Mouse (Mus musculus): ENCODE data around the gene Hba-a1.
A peak's percentile ranks its signal among the peaks of the same experiment; 100 is the strongest.
"Not testable (repeated sequence)": the region's sequence is repeated elsewhere in the genome, so short reads cannot be mapped to it uniquely, and the experiment has no call there.

Gene Hba-a1

DNA sequence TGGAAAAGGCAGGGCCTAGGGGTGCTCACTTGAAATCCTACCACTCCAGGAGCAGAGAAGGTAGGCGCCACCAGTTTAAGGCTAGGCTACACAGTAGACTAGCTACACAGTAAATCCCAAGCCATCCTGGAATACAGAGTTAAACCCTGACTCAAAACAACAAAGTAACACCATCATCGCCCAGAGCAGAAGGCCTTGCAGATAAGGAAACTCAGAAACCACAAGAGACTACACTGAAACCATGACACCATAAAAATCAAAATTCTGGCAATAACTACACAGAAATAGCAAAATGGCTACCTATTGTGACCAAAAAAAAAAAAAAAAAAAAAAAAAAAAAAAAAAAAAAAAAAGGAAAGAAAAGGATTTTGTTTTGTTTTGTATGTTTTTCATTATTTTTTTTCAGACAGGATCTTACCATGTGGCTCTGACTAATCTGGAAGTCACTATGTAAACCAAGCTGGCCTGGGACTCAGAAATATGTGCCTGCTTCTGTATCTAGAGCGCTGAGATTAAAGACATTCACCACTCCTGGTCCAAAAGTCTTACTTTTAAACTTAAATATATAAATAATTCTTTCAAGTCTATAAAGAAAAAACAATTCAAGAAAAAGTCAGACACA is 18.1 kb upstream of the Hba-a1 start:
- DNase-seq: no peak

DNA sequence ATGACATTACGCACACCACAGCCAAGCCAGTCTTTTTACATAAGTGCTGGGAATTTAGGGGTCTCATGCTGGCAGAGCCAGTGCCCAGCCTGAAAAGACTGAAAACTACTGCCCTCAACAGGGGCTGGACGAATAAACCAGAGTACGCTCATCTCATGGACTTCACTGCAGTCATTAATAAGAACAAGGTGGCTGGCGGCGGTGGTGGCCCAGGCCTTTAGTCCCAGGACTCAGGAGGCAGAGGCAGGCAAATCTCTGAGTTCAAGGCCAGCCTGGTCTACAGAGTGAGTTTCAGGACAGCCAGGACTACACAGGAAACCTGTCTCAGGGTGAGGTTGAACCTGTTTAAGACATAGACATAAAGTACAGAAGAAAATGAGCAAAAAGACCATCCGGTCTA is 17.1 kb upstream of the Hba-a1 start:
- no peak for DNase-seq

DNA sequence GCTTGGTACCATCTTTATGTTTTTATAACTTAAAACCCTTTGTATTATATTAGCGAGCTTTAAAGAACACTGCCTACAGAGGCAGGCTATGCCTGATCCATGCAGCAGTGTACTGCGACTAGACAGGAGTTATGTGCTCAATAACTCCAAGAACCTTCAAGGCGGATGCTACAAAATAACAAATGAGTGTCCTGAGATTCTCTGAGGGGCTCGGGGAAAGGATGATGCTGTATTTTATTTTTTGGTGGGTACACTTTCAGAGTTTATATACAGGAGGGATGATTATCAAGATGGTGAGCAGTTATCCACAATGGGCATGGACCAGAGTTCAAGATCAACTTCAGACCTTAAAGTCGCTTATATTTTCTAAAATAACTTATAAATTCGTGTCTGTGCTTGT is 16.5 kb upstream of the Hba-a1 start:
- no peak for DNase-seq

DNA sequence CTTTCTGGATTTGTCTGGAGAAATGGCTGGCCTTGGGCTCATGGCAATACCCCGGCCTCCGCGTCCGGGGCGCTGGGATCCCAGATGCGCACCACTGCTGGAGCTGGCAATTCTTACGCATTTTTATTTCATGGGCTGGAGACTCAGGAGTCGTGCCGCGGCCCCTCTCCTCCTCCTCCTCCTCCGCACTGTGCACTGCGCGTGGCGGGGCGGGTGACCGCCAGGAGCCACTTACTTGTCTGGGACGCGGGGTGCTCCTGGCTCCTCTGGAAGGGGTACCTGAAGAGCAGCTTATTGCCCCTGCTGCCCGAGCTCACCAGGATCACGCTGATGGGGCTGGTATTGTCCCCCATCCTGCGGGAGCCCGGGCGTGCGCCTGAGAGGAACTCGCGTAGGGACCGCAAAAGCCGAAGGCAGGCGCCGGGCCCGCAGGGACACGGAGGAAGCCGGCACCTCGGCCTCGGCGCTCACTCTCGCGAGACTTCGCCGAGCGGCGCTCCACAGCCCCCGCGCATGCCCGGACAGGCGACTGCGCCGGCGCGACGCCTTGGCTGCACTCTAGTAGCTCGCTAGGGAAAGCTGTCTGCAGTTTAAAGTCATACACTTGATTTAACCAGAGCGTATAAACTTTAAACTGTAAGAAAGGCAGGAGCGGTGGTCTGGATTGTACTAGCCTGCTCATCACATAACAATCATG is 16.0 kb upstream of the Hba-a1 start, which contains the start of gene Nprl3:
Gene Nprl3, minus strand, starts transcription at position 520 of the 697 bp plus-strand sequence.
- peak; percentile 92 to 93 for DNase-seq

DNA sequence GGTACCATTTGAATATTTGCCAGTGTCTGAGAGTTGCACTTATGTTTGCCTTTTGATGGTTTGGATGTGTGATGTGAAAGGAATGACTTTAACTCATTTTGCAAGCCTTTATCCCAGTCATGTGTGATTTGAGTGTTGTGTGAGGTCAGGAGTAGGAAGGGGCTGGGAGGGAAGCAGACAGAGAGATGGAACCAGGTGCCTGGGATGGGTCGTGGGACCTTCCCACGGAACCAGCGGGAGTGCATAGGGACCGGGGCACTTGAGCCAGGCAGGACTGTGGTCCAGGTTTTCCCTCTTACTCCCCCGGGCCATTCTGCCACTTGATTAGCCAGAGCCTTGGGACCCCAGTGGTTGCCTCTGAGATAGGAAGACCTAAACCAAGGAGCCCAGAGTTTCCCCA is 15.3 kb upstream of the Hba-a1 start:
- peak in 1 of 2 experiments; percentile 14 for DNase-seq

DNA sequence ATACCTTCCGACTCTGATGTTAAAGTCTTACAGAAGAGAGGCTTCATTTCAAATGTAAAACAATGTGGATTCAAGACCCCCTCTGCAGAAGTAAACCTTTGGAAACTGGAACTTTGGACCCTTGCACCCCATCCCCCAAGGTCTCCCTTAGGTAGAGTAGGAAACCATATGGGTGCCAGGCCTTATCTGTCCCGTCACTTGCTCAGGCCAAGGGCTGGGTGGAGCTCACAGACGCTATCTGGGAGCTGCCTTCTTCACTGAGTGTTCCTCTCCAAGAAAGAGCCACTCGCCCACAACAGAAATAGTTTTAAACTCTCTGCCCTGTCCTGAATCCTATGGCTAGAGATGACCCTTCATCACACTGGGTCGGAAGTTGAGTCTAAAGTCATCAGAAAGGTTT is 14.4 kb upstream of the Hba-a1 start:
- no peak for DNase-seq

DNA sequence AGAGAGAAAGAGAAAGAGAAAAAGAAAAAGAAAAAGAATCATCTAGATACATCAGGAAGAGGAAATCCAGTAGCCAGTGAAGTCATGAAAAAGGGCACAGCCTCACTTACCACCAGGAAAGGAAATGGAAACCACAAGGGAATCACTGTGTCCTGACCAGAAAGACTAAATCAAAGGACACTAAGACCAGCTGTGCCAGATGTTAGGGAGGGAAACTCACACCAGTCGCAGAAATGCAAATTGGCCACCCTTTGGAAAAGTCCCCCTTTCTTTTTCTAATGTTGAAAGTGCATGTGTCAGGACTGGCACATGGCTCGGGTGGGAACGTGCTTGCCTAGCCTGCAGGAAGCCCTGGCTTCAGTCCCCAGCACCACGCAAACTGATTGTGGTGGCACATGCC is 12.1 kb upstream of the Hba-a1 start:
- DNase-seq: no peak

DNA sequence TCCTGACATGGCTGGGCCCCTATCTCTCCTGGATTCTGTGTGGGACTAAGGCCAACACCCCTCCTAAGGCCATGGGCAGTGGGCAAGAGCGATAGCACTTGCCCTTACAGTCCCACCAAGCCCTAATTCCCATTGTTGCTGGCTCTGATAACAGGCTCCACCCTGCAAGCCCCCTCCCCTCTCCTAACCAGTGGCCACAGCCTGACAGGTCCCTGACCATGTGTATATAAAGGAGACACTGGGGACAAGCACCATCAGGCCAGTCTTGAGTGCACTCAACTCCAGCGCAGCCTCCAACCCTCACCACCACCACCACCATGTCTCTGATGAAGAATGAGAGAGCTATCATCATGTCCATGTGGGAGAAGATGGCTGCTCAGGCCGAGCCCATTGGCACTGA is 7.0 kb upstream of the Hba-a1 start, which contains the start of gene Hba-x:
Gene Hba-x, plus strand, starts transcription at position 54 of the 400 bp plus-strand sequence.
- DNase-seq: no peak

DNA sequence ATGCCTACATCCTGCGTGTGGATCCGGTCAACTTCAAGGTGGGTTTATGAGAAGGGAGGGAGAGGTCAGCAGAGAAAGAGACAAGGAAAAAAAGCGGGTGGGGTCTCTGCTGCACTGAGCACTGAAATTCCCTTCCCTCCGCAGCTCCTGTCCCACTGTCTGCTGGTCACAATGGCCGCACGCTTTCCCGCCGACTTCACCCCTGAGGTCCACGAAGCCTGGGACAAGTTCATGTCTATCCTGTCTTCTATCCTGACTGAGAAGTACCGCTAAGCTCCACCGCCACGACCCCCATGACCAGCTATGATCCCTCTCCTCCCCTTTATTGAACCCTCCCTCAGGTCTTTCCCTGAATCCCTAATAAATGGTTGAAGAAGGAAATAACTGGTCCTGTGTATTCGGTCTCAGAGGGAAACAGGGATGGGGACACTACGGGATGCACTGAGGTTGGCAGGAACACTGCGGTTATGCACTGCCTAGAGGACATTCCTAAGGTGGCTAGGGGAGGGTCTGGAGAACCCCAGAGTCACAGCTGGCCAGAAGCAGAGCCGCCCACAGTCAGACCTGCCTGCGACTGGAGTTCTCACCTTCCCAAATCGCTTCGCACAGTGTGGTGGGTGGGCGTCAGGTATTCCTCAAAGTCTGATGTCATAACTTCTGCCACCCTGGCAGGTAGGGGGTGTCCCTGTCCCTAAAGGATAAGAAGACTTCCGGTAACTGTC is 5.4 kb upstream of the Hba-a1 start:
- no peak for DNase-seq

DNA sequence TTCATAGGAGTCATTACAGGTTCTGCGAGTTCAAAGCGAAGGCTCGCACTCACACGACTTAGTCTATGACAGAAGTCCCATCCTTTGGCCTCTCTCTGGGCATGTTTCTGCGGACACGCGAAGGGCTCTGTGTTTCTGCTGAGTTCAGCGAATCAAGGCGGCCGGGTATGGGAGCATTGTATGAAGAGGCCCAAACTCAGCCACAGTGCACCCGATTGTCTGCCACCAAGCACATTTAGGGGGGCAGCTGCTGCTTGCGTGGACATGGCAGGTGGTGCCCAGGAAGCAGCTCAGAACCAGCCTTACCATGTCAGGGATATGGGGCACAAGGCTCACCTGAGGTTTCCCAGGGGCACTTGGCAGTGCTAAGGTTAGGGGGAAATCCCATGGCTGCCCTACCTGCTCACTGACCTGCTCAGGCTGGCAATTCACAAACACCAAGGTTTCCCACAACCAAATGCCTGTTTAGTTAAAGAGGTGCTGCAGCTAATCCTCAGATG is 4.8 kb upstream of the Hba-a1 start:
- no peak for DNase-seq

DNA sequence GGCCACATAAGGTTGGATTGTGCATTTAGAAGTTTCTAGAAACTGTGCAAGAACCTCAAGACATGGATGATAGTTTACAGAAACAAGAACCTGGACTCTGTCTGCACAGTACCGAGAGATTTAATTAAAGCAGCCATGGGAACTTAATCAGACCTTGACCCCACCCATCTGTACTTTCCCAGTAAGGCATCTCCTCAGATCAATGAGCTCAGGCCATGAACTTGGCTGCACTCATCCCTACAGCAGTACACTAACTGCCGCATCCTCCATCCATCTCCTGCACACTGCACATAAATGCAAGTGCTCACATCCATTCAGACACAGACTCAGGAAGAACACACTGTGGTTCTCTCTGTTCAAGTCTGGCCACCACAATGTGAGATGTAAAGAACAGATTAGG is 2.7 kb upstream of the Hba-a1 start:
- no peak for DNase-seq

DNA sequence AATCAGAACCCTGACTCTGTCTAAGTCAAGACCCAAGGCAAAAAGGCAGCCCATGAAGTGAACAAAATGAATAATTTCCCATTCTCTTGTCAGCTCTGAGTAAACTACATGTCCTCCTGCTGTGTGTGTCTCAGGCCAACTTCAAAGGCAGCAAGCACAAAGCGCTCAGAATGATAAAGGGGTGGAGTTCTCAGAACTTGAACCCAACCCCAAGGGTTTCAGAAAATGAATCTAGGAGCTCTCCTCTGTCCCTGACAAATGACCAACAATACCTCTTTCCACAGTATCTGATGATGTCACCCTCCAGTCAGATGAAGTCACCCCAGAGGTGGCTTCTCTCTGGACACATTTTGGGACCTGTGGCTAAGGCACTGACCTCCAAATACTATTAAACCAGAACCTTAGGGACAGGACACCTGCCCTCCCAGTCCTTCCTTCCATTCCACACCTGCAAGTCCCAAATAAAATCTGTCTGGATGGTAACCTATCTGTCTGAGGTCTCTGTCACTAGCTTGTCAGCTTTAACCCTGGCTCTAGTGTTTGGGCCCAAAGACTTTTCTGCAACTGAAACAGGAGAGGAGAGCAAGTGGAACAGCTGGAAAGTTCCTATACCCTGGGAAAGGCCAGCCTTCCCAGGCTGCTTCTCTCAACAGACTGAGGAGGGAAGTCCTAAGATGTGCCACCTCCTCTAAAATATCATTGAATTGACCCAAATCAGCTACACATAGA is 1.7 kb upstream of the Hba-a1 start:
- no peak for DNase-seq

DNA sequence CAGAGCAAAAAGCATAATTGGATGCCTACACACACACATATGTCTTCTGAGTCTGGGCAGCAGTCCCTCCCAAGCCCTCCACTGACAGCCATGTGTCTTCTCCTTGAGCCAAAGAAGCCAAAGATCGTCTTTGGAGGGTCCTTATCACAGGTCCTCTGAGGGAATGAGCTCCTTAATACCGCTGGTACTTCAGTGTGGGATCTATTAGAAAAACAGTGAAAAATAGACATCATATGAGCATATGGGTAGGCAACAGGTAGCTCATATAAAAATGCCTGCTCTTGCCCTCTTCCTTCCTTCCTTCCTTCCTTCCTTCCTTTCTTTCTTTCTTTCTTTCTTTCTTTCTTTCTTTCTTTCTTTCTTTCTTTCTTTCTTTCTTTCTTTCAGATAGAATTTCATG is 1.3 kb downstream of the Hba-a1 start:
- not testable (repeated sequence) for DNase-seq

DNA sequence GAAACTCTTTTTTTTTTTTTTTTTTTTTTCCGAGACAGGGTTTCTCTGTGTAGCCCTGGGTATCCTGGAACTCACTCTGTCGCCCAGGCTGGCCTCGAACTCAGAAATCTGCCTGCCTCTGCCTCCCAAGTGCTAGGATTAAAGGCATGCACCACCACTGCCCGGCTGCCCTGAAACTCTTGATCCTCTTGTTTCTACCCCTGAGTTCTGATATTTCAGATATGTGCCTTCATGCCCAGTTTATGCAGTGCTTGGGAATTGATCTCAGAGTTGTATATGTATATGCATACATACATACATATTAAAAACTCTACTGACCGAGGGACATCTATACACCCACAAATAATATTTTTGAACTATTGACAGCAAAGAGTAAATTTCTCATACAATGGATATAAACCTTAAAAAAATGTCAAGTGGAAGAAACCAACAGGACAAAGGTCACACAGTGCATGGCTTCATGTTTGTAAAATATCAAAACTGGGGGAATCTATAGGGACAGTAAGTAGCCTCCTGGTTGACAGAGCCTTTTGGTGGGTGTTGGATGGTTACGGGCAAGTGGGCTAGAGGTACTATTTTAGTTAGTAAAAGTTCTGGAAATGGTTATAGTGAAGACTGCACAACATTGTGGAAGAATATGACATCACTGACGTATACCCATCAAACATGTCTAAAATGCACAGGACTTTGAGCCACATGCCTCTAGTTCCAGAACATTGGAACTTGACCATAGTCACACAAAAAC is 1.9 kb downstream of the Hba-a1 start:
- no peak for DNase-seq

DNA sequence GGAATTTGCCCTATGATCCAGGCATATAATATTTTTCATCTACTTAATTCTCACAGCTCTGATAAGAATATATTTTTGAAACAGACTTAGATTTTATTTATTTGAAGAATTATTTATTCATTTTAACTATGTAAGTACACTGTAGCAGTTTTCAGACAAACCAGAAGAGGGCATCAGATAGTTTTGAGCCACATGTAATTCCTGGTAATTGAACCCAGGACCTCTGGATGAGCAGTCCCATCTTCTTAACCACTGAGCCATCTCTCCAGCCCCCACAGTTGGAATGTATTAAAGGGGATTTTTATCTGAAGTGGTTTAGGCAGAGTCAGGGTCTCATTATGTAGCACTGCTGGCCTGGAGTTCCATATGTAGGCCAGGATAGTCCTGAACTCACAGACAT is 2.6 kb downstream of the Hba-a1 start:
- not testable (repeated sequence) for DNase-seq

DNA sequence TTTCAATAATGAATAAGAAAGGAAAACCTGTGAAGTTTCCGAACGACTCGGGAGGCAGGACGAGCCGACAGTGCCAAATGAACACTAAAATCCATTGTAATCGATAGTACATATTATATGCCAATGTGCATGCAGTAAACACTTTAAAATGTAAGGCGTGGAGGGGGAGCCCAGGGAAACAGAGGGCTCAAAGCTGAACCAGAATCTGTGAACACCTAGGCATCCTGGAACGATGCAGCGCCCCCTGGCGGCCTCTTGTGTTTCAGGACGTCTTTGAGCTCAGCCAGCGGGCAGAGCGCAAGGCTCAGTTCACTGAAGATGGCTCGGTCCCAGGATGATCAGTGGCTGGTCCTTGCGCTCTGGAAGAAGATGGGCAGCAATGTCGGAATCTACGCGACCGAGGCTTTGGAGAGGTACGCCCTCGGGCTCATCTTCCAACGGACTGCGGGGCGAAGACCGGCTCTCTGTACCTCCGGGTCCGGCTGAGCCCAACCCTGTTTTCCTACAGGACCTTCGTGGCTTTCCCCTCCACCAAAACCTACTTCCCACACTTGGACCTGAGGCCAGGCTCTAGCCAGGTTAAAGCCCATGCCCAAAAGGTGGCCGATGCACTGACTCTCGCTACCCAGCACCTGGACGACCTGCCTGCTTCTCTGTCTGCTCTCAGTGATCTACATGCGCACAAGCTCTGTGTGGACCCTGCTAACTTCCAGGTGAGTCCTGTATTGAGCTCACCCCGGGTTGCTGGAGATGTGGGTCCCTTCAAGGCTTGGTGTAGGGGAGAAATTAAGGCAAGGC is 3.6 kb downstream of the Hba-a1 start, which contains the start of gene Hbq1b:
Gene Hbq1b, plus strand, starts transcription at position 271 of the 798 bp plus-strand sequence.
- peak; percentile 45 to 72 for DNase-seq

DNA sequence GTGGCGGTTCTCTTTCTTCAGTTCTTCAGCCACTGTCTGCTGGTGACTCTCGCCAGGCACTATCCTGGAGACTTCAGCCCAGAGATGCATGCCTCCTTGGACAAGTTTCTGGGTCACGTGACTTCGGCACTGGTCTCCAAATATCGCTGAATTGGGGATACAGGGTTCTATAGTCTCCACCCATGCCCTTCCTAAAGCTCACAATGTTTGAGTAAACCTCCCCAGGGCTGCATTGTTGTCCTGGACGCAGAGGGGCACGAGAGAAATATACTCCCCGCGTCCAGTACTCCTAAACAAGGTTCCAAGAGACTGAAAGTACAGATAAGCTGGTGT is 4.1 kb downstream of the Hba-a1 start:
- DNase-seq: no peak

DNA sequence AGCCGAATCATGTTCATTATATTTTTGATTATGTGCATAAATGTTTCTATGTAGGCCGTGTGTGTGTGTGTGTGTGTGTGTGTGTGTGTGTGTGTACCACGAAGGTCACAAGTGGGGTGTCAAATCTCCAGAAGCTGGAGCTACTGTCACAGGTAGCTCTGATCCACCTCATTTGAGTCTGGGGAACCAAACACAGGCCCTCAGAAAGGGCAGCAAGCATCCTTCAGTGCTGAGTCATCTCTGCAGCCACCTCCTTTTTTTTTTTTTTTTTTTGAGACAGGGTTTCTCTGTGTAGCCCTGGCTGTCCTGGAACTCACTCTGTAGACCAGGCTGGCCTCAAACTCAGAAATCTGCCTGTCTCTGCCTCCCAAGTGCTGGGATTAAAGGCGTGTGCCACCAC is 9.5 kb downstream of the Hba-a1 start:
- DNase-seq: not testable (repeated sequence)

DNA sequence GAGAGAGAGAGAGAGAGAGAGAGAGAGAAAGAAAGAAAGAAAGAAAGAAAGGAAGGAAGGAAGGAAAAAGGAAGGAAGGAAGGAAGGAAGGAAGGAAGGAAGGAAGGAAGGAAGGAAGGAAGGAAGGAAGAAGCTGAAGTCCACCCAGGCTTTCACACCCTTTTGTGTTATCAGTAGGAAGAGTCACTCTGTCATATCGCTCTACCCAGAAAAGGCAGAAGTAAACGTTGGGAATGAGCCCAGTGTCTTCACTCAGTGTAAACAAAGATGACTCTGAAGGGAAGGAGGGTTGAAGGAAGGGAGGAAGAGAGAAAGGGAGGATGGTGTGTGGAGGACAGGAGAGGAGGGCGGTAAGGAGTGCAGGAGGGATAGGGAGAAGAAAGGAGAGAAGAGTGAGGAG is 10.2 kb downstream of the Hba-a1 start:
- DNase-seq: not testable (repeated sequence)

DNA sequence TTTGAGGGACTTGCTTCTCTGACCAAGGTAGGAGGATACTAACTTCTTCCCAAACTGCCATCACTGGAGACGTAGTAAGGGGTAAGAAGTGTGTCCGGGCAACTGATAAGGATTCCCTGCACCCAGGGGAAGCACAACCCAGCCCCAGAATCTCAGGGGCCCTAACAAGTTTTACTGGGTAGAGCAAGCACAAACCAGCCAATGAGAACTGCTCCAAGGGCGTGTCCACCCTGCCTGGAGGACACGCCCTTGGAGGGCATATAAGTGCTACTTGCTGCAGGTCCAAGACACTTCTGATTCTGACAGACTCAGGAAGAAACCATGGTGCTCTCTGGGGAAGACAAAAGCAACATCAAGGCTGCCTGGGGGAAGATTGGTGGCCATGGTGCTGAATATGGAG is 12.9 kb downstream of the Hba-a1 start, which contains the start of gene Hba-a2:
Gene Hba-a2, plus strand, starts transcription at position 287 of the 400 bp plus-strand sequence.
- not testable (repeated sequence) for DNase-seq

DNA sequence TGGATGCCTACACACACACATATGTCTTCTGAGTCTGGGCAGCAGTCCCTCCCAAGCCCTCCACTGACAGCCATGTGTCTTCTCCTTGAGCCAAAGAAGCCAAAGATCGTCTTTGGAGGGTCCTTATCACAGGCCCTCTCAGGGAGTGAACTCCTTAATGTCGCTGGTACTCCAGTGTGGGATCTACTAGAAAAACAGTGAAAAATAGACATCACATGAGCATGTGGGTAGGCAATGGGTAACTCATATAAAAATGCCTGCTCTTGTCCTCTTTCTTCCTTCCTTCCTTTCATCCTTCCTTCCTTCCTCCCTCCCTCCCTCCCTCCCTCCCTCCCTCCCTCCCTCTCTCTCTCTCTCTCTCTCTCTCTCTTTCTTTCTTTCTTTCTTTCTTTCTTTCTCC is 14.1 kb downstream of the Hba-a1 start:
- DNase-seq: not testable (repeated sequence)
